Mouse (Mus musculus): ENCODE data around the gene Mrm2.
"Not testable (repeated sequence)": the region's sequence is repeated elsewhere in the genome, so short reads cannot be mapped to it uniquely, and the experiment has no call there.

Mrm2 gene

GRCm38 (mm10) chr5:140331615-140332512, at the start of gene Mrm2:
Mrm2 (minus strand) TSS chr5:140331898.
- DNase-seq (ENCODE audit: low read depth), result peak; percentile 85

DNA sequence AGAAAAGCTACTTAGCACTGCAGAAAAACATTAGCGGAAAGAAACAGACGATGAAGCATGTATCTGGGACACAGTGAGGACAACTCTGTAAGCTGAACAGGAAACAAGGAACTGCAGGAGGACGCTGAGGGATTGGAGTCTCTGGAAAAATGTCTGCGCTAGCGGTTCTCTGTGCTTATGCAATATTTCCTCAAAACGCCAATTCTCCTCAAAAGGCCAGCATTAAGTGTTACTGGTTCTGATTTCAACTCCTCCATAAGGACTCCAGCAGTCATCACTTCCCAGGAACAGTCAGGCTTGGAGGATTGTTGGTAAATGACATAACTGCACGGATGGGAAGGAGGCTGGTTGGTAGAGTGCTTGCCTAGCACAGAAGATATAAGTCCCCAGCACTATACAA, 49.5 kb upstream of the Mrm2 start:
- no peak for DNase-seq (ENCODE audit: low read depth)

- DNase-seq (ENCODE audit: low read depth), result no peak
These were observed 47.6 kb upstream of the Mrm2 start for GRCm38 (mm10) chr5:140379299-140379698.

- no peak for DNase-seq (ENCODE audit: low read depth)
These were observed 46.6 kb upstream of the Mrm2 start for GRCm38 (mm10) chr5:140378121-140378853.

DNA sequence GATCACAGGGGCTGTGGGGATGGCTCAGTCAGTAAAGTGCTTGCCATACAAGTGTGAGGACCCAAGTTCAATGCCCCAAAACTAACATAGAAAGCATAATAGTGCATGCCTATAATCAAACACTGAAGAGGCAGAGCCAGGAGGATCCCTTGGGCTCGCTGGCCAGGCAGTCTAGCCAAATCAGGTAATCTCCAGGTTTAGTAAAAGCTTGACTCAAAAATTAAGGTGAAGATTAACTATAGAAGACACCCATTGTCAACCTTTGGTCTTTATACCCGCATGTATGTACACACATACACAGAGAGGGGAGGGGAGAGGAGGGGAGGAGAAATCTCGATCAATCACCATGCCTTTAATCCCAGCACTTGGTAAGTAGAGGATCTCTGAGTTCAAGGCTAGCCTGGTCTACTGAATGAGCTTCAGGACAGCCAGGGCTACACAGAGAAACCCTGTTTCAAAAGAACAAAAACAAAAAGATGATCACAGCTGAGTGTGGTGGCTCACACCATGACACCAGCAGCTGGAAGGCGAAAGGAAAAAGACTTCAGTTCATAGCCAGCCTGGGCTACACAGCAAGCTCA, 43.6 kb upstream of the Mrm2 start:
- DNase-seq (ENCODE audit: low read depth), result no peak

DNA sequence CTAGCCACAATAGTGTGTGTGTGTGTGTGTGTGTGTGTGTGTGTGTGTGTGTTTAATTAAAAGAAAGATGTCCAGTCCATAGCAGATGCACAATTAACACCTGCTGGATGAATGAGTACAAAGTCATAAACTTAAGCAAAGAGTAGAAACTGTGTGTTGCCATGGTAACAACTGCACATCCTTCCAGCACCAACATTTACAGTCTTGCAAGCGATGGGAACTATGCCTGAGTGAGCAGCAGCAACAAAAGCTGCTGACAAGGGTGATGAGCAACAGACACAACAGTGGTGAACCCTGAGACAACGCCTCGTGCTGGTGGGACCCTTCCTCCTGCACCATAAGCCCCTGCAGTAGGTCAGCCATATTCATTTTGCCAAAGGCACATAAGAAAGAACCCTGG, 42.5 kb upstream of the Mrm2 start:
- no peak for DNase-seq (ENCODE audit: low read depth)

DNA sequence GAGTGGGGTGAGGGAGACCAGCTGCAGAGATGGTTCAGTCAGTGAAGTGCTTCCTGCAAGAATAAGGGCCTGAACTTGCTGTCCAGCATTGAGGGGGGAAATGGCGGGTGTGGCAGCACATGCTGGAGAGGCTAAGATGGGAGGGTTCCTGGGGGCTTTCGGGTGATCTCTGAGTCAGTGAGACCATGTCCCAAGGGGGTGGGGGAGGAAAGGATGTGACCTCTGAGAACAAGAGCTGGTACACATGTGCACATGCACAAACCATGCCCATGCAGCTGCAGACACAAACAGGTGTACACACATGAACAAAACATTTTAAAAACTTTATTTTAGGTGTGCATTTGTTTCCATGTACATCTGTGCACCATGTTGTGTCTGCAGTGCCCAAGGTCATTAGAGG, 42.0 kb upstream of the Mrm2 start:
- no peak for DNase-seq (ENCODE audit: low read depth)

- DNase-seq (ENCODE audit: low read depth), result no peak
These were observed 40.0 kb upstream of the Mrm2 start for GRCm38 (mm10) chr5:140371671-140372070.

DNA sequence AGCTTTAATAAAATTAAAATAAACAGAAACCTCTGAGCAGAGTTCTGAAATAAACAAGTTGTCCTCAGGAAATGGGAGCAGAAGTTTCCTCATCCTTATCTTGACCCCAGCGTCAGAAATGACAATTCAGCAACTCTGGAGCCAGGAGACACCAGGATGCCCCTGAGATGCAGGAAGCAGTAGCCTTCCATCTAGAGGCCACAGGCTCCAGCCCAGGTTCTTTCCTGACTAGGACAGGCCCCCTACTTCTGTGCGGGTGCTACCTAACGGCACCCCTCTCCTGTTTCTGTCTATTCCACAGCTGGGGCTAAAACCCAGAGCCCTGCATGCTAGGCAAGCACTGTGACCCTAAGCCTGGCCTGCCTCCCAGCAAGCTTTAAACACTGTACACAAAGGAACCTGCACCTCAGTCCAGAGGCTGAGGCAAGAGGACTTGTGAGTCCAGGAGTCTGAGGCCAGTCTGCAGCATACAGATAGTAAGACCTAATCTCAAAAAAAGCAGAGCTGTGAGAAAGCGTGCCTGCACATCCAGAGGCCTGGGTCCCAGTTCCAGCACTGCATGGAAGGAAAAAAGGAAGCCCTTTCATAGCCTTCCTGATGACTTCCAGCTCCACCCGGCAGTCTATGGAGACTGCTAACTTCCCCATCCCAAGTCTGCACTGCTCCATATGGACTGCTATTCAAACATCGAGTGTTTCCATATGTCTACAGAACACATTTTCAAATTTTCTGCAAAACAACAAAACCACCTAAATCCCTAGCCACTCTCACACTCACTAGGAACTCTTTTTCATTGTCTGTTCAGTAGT, 39.0 kb upstream of the Mrm2 start:
- DNase-seq (ENCODE audit: low read depth), result no peak

GRCm38 (mm10) chr5:140369466-140369865, 37.8 kb upstream of the Mrm2 start:
- DNase-seq (ENCODE audit: low read depth), result no peak

- no peak for DNase-seq (ENCODE audit: low read depth)
These were observed 37.2 kb upstream of the Mrm2 start for GRCm38 (mm10) chr5:140368926-140369325.

GRCm38 (mm10) chr5:140368126-140368525, 36.4 kb upstream of the Mrm2 start:
- DNase-seq (ENCODE audit: low read depth), result not testable (repeated sequence)

DNA sequence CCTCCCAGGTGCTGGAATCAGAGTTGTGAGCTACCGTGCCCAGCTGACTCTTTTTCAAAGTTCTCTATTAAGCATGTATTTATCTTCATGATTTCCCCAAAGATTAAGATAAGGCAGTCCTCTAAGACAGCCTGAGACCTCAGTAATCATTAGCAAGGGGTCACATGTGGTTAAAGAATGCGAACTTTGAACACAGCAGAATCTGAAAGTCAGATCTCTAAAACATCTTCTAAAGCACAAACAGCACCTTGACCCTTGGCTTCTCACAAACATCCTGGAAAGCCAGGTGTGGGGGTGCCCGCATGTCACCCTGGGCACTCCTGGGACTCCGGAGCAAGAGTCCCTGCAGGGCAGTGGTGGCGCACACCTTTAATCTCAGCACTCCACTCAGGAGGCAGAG, 32.7 kb upstream of the Mrm2 start:
- DNase-seq (ENCODE audit: low read depth), result no peak

GRCm38 (mm10) chr5:140359930-140360674, 28.4 kb upstream of the Mrm2 start:
- no peak for DNase-seq (ENCODE audit: low read depth)

DNA sequence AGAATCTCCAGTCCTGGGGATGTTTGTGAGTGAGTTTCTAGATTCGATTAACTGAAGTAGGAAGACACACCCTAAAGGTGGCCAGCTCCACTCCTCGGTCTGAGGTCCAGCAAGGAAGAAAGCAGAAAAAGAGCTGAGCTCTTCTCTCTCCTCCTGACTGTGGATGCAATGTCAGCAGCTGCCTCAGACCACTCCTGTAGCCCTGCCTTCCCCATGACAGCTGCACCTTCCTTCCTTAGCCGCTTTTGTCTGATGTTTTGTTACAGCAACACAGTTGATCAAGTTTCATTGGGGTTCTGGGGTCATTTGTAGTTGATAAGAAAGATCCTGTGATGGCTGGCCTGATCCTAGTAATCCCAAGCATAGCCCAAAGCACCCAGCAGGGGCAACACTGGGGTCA, 25.8 kb upstream of the Mrm2 start:
- no peak for DNase-seq (ENCODE audit: low read depth)

DNA sequence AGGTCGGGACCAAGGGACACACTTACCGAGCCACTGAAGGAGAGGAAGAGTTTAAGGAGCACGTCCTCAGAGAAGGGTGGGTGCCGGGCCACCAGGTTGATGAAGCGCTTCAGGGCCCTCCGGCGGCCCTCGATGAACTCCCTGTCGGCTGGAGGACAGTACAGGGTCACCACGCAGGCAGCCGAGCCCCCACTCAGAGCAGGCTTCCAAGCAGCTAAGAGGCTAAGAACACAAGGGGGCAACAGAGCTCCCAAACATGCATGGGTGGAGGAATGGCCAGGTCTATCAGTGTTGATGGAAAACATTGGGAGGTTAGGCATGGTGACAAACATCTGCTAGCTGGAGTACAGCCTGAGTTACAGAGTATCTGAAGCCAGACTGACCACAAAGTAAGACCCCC, 24.2 kb upstream of the Mrm2 start:
- no peak for DNase-seq (ENCODE audit: low read depth)

DNA sequence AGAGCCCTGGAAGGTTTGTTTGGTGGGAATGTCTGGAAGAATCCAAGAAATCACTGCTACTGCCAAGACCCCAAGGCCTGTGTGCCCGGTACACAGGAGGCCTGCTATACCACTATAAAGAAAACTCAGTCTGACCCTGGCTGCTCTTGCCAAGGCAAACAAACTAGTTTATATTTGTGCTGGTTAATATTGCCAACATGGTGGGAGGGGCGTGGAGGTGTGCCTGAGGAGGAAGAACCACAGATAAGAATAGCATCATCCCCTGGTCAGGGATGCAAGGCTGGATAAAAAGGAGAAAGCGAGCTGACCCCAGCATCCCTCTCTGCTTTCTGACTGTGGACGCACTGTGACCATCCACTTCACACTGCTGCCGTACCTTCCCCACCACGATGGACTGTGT, 20.7 kb upstream of the Mrm2 start:
- no peak for DNase-seq (ENCODE audit: low read depth)

- no peak for DNase-seq (ENCODE audit: low read depth)
These were observed 19.2 kb upstream of the Mrm2 start for GRCm38 (mm10) chr5:140350731-140351497.

DNA sequence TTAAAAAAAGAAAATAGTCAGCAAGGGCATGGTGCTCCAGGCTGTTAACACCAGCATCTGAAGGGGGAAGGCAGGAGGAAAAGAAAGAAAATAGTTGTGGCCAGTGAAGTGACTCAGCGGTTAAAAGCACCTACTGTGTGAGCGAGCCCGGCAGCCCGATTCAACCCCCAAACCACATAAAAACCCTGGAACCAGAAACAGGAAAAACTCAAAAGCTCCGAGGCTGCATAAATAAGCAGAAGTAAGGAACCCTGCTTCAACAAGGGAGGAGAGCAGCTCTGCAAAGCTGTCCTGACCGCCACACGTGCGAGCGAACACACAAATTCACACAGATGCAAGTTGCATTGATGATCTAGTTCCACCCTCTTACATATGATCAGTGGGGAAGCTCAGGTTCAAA, 18.2 kb upstream of the Mrm2 start:
- DNase-seq (ENCODE audit: low read depth), result no peak

- no peak for DNase-seq (ENCODE audit: low read depth)
These were observed 14.4 kb upstream of the Mrm2 start for GRCm38 (mm10) chr5:140346050-140346449.

GRCm38 (mm10) chr5:140345244-140345643, 13.5 kb upstream of the Mrm2 start:
- DNase-seq (ENCODE audit: low read depth), result no peak

All from naive thymus-derived CD4-positive, alpha-beta T cell, adult 2 months (primary cell).